Mouse (Mus musculus): ENCODE measurements around the gene Kdm1b.

GRCm38 (mm10) chr13:47019774-47020173 lies 23.5 kb upstream of the Kdm1b start:
- TF ChIP-seq POLR2A (IDR thresholded peaks at IDR 0.05; ENCODE audit: borderline replicate concordance, insufficient read depth, low read length), result no peak
- TF ChIP-seq CTCF (IDR thresholded peaks at IDR 0.05; ENCODE audit: borderline replicate concordance, insufficient read depth, low read depth, low read length), result no peak
